Mouse (Mus musculus) induced T-regulatory cell, adult 2 months (primary cell): ENCODE measurements around the gene Ehbp1.

Experiments
- DNase-seq: peaks from one replicate; pipeline ENCODE4 v3.0.0-alpha.2; 2012; ENCODE audit warnings: low read depth

Gene Ehbp1

DNA sequence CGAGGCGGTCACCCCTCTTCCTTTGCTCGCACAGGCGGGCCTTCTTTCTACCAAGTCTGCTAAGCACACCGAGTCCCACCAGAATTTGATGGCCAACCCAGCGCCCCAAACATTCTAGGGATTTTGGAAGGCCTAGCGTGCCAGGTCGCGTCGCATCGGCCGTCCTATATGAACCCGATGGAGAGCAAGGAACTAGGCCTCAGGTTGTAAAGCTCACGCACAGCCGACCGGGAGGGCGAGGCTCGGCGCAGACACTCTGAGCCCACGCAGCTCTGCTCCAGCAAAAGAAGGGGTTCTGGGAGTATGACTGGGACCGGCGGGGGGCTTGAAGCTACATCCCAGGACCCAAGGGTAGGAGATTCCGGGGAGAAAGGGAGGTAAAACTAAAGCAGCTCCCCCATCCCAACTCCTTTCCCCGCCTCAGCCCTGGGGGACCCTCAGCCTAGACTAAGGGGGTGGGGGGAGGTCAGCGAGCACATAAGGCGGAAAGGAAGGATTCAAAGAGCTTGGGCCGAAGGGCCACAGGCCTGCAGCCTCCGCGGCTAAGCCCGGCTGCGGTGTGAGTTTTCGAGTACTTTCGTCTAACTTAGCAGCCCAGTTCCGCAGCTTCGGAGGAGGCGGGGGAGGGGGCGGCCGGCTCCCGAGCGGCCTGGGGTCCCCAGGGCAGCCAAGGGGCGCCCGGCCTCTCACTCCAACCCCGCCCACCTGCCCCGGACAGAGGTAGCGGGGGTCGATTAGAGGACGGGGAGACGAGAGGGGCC lies 341.6 kb downstream of the Ehbp1 start:
- DNase-seq: no peak

DNA sequence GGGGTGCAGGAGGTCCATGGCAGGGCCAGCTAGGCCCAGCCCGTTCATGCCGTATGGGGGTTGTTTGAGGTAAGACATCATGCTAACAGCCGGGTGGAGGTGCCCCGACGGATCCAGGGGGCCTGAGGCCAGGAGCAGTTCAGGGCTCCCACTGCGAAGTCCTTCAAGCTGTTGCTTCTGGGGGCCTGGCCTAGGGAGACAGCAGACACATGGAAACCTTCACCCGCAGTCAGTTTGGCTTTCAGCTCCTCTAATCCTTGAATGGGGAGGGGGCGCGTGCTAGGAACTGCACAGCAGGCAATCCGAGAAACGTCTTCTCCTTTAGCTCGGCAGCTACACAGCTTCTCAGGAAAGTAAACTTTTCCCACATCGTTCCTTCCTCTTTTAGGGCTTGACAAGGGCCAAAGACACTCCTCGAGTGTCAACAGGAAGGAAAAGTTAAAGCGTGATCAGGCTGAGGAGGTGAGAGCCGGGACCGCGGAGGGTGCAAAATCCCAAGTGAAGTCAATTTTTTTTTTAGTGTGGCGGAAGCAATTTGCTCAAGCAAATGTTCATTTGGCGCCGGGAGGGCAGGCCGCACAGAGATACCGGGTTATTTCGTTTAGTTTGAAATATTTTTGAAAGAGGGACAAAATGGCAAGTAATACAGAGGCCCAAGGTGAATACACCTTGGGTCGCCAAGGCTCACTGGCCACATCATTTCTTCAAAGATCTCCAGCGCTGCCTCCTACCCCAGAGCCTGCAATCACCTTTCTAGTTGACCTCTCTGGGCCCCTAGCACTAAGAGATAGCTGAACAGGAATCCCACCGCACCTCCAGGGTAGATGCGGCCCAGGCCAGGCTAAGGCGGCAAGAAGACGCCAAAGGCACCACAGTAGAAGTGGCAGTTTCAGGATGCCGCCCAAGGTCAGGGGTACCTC lies 342.4 kb downstream of the Ehbp1 start:
- DNase-seq: no peak

DNA sequence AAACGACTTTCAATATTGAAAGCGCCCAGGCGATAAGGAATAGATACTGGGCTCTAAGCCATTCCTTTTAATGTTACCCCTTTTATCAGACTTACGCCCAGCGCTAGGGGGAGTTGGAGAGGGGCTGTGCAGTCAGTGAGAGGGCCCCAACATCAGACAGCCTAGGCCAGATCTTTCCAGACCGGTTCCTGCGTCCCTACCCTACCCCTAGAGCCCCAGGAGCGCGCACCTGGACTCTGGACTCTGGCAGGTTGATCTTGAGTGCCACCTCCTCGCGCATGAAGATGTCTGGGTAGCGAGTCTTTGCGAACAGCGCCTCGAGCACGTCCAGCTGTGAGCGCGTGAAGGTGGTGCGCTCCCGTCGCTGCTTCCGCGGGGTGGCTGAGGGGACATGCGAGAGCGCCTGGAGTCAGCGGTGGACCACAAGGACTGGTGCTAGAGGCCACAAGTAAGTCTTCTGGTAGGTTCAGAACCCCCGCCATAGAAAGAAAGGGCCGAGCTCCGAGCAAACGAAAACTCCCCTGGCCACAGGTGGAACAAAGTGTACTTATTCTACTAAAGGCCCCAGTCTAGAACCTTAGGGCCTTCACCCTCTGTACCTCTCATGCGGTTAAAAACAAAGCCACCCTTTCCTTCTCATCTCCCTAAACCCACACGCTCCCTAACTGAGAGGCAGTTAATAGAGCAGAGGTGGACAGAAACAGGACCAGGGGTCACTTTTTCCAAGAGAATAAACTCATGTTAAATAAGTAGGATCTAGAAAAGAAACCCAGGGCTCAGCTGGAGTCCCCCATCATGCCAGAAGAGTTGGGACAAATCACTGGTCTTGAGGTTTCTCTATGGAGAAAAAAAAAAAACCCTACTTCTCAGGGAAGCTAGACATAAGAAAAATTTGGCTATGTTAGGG lies 343.7 kb downstream of the Ehbp1 start:
- DNase-seq: no peak

DNA sequence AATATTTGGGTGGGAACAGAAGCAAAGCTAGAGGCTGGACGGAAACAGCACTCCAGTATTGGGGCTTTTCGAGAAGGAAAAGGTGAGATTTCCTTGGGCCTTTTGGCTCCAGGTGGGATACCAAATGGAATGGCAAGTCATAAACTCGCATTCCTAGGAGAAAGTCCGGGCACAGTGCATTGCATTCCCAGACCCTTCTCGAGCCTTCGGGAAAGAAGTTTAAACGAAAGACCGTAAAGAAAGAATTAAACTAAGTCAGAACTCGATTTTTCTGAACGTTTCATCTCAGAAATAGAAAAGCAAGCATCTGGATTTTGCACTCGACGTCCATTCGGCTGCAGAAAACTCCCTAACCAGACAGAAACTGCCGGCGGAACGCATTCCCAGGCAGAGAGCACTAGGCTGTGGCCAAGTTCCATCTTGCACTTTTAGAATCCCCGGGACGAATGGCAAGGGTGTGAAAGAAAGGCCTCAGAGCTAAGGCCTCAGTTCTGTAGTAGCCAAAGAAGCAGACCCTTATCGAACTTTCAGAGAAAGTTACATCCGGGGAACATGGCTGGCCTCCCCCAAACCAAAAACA lies 344.4 kb downstream of the Ehbp1 start:
- DNase-seq: no peak

DNA sequence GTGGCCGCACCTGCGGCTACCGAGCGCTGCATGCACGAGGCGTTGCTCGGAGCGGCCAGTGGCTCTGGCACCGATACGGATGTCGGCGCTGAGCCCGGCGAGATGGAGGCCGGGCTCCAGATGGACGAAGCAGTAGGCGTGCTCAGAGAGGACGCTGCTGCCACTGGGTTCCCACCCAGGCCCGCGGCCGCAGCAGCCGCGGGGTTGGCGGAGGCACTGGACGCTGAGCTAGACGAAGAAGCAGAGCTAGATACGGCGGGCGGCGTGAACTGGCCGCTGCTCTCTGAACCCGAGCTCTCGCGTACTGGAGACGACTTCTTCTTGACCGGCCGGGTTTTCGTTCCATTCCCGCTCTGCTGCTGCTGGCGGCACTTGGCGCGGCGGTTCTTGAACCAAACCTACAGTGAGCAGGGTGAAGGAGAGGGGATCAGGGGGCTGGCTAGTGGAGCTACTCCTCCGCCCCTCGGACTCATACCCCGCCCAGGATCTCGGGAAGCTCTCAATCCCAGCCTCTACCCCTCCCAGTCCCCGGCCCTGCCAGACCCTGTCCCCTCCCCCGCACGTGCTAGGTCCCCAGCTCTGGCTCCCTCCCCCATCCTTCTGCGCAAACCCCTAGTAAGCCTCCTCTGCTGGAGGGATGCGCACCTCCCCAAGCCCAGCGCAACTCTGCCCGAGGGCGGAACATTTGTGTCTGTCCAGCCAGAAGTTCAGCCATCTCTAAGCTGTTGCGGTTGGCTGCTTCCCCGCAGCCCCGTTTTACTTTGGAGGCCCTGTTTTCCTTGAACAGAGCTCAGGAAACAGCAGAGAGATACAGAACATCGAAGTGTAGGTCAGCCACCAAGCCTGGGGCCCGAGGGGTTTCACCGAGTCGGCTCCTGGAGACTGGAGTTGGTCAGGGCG lies 345.2 kb downstream of the Ehbp1 start:
- DNase-seq: no peak

DNA sequence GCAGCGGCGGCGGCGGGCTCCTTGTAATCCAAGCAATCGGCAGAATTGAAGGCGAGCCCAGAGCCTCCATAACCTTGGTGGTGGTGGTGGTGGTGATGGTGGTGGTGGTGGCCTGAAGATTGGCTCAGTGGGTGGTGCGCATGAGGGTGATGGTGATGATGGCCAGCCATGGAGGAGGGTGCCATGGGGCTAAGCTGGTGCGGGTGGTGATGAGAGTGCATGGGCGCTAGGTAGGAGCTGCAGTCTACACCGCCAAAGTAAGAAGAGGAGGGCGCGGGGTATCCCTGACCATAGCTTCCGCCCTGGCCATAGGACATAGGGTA lies 345.8 kb downstream of the Ehbp1 start:
- no peak for DNase-seq

DNA sequence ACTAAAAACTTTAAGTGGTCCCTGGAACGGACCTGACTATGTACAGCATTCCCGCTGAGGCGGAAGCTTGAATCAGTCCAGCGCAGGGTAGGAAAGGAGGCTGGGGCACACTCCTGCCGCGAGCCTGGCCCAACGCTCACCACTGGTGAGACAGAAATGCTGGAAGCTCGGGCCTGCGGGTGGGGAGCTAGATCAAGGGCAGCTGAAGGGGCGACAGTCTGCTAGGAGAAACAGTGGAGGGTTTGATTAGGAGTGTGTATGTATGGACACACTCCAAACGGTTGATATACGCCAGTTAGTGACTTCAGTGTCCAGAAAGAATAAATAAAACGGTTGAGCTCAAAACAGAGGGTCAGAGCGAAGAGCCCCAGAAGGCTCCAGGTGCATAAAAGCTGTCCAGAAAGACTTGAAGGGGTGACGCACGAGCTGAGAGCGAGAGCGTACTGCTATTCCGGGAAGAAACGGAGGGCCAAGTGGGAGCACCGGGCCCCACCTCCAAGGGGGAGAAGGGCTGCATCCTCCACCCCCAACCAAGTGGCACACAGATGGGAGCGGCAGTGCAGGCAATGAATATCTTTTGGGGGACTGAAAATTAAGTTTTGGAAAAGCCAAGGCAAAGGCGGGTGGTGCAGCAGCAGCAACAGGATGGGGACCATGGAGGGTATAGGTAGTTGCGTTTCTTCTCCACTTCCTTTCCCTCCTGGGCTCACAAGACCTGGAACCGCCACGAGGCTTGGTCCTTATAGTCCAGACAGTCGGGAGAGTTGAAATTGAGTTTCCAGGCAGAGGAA lies 346.4 kb downstream of the Ehbp1 start:
- DNase-seq: no peak

DNA sequence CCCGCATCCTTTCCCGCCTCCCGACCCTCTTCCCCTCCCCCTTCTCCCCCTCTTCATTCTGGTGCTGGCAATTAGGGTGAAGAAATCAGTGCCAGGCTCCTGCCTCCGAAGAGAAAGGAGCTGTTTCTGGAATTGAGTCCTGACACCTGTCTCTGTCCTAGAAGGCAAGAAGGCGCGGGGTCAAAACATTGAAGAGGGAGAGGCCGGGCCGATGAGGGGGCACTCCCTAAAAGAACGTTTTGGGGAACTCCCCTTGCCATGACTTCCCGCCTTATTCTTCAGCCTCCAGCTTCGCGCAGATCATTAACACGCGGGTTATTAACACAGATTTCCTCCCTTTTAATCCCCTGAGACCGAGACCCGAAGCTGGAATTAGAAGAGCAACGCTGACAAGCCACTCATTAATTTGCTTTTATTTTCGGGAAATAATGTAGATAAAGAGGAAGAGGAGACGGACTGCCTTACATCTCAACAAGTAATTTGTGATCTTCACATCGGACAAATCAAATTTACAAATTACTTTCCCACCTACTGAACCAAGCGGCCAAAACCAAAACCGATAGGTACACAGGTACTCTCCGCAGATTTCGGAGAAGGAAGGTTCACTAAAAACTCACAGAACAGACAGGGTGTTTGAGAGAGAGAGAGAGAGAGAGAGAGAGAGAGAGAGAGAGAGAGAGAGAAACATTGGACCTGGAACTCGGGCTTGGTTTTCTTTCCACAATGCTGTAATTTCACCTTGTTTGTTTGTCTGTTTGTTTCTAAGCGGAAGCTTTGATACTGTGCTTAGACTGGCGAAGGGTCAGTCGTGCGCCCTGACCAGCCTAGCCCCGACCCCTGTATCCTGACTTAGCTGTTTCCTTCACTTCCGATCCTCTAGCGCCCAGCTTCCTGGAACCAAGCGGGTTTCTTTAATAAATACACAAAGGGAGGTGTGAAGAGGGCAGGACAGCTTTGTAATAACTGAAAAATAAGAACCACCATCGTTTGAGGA lies 347.4 kb downstream of the Ehbp1 start:
- DNase-seq: no peak

DNA sequence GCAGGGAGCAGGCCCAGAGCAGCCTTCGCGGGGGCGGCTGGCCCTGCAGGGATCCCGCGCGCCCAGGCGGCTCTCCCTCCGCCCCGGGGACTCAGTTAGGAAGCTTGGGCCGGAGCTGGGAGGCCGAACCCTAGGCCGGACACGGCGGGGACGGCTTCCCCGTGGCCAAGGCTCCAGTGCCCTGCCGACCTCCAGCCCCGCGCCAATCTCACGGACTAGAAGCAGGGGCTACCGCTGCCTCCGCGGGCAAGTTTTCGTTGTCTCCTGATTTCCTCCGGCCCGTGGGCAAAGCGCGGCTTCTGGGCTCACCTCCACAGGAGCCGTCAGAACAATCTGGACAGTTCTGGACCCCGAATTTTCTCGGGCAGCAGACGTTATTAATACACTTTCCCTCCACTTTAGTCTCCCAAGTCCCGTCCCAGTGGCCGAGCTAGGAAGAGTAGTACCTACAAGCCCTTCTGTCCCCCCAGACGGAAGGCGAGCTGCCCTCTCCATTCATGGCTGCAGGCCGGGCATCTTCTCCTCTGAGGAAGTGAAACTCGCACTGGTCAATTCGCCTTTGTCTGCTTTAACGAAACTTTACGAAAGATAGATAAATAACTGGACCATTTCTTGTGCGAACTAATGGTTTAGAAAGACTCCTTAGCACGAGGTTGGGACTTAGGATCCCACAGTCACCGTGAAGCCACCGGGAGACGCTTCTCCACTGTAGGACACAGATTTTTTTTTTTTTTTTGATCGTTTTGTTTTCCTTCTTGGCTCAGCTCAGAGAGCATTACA lies 348.3 kb downstream of the Ehbp1 start:
- no peak for DNase-seq

DNA sequence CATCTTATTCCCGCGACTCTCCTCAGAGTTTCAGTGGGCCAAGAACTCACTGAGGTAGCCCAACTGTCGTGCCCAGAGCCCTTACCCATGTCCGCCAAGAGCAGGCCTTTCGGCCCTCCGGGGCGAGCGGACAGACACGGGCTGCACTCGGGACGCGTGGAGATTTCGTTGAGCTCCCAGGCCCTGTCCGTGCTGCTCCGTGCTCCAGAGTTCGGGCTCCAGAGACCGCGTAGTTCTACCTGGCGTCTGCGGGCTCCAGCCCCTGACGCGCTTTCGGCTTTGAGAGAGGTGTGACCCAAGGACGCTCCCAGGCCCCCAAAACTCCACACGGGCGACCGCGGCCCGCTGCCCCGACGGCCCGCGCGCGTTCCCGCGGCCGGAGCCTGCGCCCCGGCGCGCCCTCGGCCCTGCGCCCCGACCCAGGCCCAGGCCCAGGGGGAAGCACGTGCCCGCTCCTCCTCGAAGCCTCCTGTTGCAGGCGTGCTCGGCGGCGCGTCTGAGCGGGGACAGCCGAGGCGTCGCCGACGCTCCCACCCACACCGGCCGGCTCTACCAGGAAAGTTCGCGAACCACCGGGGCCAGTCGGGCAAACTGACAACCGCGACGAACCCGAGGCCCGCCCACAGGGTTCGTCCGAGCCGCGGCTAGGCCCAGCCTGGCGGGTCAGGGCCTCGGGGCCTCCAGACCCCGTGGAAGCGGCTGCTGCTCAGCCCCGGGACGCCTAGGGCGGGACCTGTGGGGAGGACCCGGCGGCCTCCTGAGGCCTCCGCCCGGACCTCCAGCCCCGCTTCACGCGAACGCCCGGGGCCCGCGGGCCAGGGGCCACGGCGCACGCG lies 349.1 kb downstream of the Ehbp1 start:
- no peak for DNase-seq

DNA sequence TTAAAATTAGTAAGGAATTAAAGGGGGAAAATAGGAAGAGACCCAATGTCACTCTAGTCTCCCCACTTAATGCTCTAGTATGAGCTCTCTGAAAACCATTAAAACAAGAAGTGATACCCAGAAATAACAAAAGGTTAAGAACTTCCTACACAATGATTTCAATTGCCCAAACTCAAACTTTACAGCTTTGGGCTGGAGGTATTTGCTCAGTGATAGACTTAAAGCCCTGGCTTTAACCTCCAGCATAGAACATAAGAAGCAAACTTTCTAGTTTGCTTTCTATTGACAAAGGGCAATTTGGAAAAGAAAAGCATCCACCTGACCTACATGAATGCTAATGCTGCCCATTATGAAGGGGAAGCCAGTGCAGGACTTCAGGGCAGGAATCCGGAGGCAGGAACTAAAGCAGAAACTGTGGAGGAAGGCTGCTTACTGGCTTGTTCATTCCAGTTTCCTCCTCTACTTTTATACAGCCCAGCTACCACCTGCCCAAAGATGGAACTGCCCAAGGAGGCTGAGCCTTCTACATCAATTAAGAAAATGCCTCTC lies 353.6 kb downstream of the Ehbp1 start:
- no peak for DNase-seq

DNA sequence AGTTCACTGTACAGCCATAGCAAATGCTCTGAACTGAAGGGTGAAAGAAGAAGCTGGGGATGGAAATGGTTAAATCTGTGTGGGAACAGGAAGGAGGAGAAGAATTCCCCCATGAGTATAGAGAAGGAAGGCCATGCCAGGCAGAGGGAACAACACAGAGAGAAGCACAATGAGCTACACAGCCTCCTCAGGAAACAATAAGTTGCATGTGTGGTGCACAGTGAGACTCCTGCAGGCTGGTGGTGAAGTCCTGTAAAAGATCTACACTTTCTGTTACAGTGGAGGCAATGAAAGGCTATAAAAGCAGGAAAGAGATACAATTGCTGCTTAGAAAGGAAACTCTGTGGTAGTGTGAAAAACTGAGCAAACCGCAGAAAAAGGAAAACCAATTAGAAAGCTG lies 357.0 kb downstream of the Ehbp1 start:
- no peak for DNase-seq

DNA sequence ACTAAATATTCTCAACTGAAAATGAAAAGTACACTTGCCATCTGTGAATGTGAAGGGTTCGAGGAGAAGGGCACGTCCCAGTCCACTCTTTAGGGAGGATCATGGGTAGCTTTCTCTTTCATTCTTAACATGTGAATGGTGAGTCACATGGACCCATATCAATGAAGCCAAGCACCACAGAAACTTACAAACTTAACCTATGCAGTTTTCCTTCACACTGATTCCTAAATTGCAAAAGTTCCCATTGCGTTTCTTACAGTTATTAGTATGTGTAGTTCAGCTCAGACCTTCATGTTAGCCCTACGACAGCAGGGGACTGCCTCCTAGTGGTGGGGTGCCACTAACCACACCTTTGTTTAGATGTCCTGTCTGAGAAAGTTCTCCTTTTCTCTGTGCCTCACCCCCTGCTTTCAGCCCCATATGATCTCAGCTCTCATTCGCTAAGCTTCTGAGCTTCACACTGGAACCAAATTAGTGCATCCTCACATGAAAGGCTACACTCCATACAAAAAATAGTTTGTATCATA lies 368.0 kb downstream of the Ehbp1 start:
- no peak for DNase-seq

DNA sequence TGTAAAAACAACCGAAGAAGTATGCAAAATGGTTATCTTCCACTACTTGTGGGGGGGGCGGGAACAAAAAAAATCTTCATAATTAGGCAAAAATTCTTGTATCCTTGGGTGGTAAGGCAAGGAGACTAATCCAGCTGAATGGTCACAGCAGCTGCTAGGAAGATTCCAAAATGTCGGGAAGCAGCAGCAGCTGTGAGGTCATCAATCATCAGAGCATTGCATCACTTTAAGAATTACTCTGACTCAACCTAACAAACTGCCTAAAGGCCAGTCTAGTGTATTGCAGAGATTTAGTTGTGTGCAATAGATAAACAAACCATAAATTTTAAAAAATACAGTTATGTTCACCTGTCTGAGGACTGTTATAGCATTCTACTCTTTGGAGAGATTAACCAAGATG lies 368.5 kb downstream of the Ehbp1 start:
- DNase-seq: no peak

DNA sequence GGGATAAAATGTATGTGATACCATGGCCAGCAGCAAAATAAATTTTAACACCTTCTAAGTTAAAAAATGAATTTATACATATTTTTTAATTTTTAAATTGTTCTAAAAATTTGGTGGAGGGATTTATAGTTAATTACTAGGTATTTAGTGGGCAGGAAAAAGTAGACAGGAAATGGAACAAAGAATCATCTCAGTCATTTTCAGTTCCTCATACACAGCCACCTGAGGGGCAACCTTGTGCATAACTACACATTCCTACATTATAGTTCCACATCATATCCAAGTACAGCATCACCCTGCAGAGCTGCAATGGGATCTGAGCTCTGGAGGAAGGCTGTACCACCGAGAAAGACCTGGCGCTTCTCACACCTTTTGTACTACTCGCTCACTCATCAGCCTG lies 373.2 kb downstream of the Ehbp1 start:
- no peak for DNase-seq
